Mouse (Mus musculus): ENCODE results near the gene Tnpo2.
"Not testable (repeated sequence)": the region's sequence is repeated elsewhere in the genome, so short reads cannot be mapped to it uniquely, and the experiment has no call there.

Gene Tnpo2

DNA sequence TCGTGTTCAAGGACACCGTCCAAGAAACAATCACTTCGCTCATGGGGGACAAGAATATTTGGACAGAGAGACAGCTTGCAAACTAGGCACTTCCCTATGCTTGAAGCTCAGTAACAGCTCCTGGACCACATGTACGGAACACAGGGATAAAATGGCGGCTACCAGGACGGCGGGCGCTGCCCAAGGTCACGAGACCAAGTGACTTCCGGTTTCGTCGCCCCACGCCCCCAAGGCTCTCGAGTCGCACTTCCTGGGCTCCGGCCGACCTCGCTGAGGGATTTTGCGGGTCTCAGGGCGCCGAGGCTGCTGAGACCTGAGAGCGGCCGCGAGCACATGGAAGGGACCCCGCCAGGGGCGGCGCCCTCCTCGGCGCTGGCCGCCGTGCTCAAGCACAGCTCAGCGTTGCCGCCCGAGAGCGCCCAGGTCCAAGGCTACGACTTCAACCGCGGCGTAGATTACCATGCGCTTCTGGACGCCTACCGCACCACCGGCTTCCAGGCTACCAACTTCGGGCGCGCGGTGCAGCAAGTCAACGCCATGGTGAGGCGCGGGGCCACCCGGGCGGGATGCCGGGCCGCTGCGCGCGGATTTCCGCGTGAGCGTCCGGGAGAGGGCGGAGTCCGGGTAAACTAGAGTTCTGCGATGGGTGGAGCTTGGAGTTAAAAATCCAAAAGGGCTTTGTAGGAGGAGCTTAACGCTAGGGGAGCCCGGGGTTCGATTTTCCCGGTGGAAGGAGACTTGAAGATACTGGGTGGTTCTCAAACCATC, 35.0 kb downstream of the Tnpo2 start, which contains the start of gene Dhps:
Dhps (plus strand) TSS at position 244 of the 768 bp plus-strand sequence.
- peak; percentile 94 for DNase-seq (ENCODE audit: low read depth, low spot score)

DNA sequence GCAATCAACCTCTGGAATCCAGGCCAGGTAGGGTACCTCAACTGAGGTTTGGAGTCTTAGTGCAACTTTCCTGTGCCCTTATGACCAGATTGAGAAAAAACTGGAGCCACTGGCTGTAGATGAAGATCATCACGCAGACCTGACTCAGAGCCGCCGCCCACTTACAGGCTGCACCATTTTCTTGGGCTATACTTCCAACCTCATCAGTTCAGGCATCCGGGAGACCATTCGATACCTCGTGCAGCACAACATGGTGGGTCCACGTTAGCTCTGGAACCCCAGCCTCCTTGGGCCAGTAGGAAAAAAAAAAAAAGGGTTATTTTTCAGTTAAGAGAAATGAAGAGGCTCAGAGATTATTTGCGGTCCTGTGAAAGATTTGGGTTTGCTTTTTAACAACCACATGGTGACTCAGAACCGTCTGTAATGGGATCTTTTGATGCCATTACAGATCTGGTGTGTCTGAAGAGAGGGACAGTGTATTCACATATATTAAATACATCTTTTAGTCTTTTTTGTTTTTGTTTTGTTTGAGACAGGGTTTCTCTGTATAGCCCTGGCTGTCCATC, 35.7 kb downstream of the Tnpo2 start:
- peak; percentile 35 for DNase-seq (ENCODE audit: low read depth, low spot score)

DNA sequence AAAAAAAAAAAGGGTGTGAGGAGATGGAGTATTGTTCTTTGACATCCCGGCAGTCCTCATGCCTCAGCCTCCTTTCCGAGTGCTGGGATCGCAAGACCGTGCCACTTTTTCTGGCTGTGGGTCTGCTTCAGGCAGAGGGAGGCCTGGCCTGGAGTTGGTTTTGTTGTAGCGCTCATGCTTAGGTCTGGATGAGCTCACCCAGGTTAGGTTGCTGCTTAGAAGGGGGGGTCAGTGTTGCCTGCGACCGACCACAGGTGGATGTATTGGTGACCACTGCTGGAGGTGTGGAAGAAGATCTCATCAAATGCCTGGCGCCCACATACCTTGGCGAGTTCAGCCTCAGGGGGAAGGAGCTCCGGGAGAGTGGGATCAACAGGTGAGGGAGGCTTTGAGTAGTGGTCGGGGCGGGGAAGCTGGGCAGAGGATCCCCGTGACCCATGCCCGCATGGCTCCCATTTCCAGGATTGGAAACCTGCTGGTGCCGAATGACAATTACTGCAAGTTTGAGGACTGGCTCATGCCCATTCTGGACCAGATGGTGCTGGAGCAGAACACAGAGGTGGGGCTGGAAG, 36.4 kb downstream of the Tnpo2 start:
- no peak for DNase-seq (ENCODE audit: low read depth, low spot score)

DNA sequence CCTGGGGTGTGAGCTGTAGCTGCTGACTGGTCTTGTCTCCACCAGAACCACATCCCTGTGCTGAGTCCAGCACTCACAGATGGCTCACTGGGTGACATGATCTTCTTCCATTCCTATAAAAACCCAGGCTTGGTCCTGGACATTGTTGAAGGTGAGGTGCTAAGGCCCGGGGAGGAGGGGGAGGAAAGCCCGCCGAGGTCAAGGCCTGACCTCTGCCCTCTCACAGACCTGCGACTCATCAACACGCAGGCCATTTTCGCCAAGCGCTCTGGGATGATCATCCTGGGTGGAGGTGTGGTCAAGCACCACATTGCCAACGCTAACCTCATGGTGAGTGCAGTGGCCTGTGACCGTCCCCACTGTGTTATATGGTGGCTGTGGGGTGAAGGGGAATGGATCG, 37.5 kb downstream of the Tnpo2 start:
- no peak for DNase-seq (ENCODE audit: low read depth, low spot score)

DNA sequence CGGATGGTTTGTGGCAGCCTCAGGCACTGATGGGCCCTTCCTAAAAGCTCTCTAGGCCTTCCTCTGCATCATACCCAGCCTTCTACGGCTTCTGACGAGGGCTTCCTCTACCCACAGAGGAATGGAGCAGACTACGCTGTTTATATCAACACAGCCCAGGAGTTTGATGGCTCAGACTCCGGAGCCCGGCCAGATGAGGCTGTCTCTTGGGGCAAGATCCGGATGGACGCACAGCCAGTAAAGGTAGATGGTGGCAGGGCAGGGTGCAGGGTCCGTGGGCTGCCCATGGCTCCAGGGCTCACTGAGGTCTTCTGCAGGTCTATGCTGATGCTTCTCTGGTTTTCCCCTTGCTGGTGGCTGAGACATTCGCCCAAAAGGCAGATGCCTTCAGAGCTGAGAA, 37.9 kb downstream of the Tnpo2 start:
- no peak for DNase-seq (ENCODE audit: low read depth, low spot score)

DNA sequence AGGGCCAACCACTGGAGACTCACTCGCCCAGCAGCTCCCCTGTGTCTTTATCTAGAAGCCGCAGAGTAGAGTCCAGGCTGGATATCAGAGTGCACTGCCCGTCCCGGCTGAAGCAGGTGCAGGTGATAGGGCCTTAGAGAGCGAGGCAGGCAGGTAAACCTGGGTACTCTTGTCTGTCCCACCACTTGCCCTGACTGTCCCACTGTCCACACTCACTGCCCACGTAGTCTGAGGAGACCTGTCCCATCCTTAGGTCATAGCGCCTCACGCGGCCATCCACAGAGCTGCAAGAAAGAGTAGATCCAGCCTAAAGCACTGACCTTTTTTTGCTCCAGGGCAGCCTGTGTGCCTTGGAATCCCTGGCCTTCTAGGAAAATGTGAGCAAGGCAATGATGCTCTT, 39.3 kb downstream of the Tnpo2 start:
- DNase-seq (ENCODE audit: low read depth, low spot score), result no peak

DNA sequence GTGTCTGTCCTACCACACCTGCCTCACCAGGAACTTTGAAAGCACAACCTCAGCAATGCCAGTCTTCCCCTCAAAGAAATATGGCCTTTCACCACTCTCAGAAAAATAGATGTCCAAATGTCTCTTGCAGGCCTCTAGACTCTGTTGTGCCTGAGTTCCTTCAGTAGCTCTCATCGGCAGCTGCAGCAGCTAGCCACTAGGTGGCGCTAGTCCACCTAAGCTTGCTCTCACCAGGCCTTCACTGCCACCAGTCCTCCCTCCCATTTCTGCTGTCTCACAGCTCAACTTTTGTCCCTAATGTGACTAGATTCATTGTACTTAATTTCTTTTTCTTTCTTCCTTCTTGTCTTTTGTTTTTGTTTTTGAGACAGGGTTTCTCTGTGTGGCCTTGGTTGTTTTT, 40.3 kb downstream of the Tnpo2 start:
- peak; percentile 90 for DNase-seq (ENCODE audit: low read depth, low spot score)

DNA sequence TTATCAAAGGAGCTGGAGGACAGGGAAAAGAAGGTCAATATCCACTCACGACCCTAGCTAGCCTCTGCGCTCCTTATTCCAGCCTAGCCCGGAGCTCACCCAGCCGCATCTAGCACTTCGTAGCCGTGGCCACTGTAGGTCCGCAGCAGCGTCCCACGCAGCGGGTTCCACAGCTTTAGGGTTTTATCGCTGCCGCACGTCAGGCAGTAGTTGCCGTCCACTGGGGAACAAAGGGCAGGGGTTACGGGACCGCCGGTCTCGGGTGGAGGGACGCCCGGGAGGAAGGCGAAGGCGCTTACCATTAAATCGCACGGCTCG, 43.5 kb downstream of the Tnpo2 start:
- DNase-seq (ENCODE audit: low read depth, low spot score), result no peak

DNA sequence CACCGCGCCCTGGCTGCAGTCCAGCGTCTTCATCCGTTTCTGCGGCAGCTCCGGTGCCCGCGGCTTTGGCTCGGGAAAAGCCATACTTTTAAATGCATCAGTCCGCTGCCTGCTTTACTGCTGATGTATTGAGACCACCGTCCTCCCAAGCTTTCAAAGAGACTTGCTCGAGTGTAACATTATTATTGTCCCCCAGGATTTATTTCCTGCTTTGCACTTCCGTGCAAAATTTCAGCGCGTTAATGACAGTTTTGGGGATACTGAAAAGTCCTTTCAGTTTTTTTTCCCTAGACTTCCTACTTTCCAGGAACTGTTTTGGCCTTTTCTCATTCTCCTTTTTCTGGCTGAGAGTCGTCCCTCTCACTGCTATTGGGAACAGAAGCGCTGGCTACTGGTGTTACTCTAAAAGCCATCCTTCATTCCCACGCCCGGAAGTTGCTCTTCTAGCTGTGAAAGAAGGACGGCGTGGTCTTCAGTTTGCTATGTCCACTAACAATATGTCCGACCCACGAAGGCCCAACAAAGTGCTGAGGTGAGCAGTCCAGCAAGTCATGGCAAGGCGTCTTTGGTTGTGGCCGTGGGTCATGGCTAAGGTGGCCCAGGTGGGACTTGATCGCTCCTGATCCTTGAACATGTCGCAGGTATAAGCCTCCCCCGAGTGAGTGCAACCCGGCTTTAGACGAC, 44.0 kb downstream of the Tnpo2 start, which contains the start of gene Wdr83os:
Wdr83os (plus strand) TSS at position 209 of the 684 bp plus-strand sequence.
- DNase-seq (ENCODE audit: low read depth, low spot score), result peak; percentile 79

DNA sequence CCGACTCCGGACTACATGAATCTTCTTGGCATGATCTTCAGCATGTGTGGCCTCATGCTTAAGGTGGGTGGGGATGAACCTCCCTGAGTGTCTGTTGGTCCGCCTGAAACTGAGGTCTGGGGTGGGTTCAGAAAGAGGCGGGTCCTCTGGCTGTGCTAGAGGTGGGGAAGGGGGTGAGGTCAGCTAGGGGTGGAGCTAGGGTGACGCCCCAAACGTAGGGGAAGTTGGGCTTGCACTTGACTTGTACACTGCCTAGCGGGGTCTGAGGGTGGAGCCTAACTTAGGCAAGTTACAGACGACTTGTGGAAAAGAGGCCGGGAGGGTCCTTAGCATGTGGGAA, 44.5 kb downstream of the Tnpo2 start, which contains the start of gene Wdr83:
Wdr83 (minus strand) TSS at position 91 of the 340 bp plus-strand sequence.
- DNase-seq (ENCODE audit: low read depth, low spot score), result peak; percentile 67

DNA sequence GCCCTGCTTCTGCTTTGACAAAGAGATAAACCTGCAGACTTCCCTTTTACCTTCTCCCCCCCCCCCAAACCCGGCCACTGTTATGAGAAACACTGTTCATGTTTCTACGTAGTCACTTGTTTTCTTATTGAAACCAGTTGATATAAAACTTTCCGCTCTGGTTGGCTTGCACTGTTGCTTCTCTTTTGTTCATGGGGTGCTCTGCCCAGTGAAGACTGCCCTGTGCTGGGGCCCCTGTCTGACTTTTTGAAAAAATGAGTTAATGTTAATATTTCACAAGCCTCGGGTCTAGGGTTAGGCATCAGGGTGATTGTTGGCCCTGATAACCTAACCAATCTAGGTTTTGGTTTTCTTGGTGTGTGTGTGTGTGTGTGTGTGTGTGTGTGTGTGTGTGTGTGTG, 45.5 kb downstream of the Tnpo2 start:
- not testable (repeated sequence) for DNase-seq (ENCODE audit: low read depth, low spot score)

DNA sequence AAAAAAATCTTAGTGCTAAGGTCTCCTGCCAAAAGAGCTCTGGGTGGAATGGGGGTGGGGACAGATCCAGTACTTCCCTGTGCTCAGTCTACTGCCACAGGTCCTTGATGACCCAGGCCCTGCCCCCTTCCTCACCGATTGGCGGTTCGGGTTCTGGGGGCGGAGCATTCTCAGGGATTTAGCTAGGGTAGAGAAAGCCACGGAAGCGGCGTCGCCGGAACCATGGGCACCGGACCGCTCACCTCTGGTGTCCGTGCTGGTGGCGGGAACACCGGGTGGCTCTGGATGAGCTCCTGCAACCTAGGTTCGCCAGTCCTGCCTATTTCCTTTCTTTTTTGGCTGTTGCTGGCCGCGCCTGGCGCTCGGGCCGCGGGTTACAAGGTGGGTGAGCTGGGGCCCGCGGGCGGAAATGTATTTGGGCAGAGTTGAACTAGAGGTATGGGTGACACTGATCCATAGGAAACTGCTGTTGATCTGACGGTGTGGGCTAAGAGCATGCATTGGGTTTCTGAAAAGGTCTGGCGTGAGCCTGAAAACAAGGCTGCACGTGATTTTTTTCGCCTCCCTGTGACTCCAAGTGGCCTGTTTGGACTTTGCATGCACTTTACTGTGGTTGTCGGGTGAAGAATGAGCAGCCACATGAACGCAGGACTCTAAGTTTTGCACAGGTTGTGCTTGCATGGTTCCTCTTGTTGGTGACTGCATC, 46.5 kb downstream of the Tnpo2 start, which contains the start of gene Man2b1:
Man2b1 (plus strand) TSS at position 163 of the 706 bp plus-strand sequence.
- peak; percentile 91 for DNase-seq (ENCODE audit: low read depth, low spot score)

DNA sequence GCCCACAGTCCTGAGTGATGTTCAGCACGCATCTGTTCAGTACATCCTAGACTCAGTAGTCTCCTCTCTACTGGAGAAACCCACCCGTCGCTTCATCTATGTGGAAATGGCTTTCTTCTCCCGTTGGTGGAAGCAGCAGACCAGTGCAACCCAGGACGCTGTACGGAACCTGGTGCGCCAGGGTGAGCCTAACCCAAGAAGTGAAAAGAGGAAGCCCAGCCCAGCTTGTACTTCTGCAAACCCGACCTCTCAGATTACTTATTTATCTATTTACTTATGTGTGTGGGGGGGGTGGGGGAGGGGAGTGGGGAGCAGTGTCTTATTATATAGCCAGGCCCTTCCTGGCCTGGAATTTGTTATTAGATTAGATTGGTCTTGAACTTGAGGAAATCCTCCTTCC, 47.9 kb downstream of the Tnpo2 start:
- no peak for DNase-seq (ENCODE audit: low read depth, low spot score)

DNA sequence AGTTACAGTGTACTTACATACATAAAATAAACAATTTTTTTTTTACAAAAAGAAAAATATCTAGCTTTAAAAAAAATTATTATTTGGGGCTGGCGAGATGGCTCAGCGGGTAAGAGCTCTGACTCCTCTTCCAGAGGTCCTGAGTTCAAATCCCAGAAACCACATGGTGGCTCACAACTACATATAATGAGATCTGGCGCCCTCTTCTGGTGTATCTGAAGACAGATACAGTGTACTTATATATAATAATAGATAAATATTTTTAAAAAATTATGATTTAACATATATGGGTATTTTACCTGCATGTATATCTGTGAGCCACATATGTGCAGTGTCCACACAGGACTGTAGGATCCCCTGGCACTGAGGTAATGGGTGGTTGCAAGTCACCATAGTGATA, 49.5 kb downstream of the Tnpo2 start:
- peak; percentile 69 for DNase-seq (ENCODE audit: low read depth, low spot score)

DNA sequence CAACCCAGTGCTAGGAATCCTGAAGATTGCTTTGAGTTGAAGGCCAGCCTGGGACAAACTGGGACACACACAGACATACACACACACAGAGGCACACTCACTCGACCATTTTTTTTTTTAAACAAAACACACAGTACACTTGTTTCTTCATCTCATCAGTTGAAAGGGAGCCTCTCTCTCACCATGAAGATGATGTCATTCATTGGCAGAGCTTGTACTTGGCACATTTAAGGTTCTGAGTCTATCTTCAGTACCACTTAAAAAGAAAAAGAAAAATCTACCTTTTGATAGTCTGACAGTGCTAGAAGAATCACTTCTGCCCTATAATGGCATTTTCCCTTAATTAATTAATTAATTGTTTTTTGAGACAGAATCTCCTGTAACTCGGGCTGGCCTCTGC, 52.1 kb downstream of the Tnpo2 start:
- DNase-seq (ENCODE audit: low read depth, low spot score), result no peak

DNA sequence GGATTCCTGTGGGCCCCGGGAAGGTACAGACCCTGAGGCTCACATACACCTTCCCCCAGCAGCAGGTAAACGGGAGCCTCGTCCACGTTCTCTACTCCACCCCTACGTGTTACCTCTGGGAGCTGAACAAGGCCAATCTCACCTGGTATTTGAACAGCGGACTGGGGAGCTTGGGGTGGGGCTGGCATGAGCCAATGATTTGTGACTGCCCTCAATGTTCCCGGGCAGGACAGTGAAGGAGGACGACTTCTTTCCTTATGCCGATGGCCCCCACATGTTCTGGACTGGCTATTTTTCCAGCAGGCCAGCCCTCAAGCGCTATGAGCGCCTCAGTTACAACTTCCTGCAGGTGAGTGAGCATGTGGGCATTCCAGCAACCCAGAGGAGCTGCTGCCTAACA, 54.1 kb downstream of the Tnpo2 start:
- no peak for DNase-seq (ENCODE audit: low read depth, low spot score)

DNA sequence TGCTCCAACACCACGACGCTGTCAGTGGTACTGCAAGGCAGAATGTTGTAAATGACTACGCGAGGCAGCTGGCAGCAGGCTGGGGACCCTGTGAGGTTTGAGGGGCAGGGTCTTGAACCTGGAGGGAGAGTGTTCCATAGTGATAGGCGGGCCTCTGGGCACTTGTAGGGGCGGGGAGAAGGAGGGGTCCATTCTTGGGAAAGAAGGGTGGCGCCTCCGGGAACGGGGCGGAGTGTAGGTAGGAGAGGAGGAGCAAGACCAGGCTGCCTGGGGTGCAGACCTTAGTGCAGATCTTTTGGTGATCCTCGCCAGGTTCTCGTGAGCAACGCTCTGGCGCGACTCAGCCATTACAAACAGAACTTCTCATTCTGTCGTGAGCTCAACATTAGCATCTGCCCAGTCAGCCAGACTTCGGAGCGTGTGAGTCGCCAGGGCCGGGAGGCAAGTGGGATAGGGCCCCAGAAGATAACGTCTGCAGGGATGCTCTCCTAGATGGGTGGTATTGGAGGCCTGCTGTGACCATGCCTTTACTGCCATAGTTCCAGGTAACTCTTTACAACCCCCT, 54.9 kb downstream of the Tnpo2 start:
- no peak for DNase-seq (ENCODE audit: low read depth, low spot score)

DNA sequence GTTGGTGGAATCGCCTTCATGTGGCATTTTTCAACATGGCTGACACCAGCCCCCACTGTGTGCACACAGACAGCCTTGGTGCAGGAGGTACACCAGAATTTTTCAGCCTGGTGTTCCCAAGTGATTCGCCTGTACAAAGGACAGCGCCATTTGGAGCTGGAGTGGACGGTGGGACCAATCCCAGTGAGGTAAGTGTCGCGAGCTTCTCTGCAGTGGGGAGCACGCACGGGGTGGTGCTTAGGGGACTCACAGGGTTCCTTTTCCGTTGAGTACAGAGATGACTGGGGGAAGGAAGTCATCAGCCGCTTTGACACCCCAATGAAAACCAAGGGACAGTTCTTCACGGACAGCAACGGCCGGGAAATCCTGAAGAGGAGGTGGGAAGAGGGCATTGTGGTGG, 58.3 kb downstream of the Tnpo2 start:
- DNase-seq (ENCODE audit: low read depth, low spot score), result no peak

DNA sequence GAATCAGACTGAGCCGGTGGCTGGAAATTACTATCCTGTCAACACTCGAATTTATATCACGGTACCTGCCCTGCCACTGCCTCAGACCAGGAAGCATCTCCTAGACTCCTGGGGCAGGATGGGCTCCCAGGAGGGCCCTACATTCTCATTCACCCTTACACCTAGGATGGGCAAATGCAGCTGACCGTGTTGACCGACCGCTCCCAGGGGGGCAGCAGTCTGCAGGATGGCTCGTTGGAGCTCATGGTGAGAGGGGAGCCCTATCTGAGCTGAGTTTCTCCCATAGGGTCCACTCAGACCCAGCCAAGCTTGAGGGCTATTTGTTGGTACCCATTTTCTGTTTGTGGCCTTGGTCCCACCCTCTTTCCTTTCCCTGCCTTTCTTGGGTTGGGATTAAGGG, 58.9 kb downstream of the Tnpo2 start:
- no peak for DNase-seq (ENCODE audit: low read depth, low spot score)

DNA sequence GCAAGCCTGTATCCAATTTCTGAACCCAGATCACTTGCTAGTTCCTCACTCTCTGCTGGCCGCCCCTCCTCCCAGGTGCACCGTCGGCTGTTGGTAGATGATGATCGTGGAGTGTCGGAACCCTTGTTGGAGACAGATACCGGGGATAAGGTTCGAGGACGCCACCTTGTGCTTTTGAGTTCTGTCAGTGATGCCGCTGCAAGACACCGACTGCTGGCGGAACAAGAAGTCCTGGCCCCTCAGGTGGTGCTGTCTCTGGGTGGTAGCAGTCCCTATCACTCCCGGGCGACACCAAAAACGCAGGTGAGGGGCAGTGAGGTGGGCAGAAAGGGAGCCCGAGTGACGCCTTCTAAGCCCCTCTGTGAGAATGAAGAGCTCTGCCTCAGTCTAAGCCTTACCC, 59.5 kb downstream of the Tnpo2 start:
- no peak for DNase-seq (ENCODE audit: low read depth, low spot score)

DNA sequence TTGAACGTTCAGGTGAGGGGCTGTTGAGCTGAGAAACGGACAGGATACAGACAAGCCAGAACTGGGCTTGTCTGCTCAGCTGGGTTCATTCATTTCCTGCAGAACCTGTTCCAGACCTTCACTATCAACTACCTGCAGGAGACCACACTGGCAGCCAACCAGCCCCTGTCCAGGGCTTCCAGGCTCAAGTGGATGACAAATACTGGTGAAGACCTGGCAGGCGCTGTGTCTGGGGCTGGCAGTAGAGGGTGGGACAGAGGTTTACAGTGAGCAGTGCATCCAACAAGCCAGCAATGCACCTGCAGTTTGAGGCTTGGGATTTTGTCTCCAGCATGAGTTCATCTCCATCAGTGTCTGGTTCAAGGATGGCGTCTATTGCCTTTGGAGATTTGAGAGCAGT, 60.1 kb downstream of the Tnpo2 start:
- no peak for DNase-seq (ENCODE audit: low read depth, low spot score)
